Mouse (Mus musculus) embryonic fibroblast, embryonic 13.5 days (primary cell): ENCODE data around the gene L1td1. TPM values are rescaled to one million over a fixed set of nuclear protein-coding genes. Genes with fewer than 3 reads are reported as not detected.

Source experiments
- H3K27ac ChIP-seq: 2 replicates; pipeline ENCODE4 v1.5.1; 2012; ENCODE audit warnings: low read length, control low read depth, inconsistent platforms; ENCODE audit not compliant: insufficient read depth
- H3K4me1 ChIP-seq: 2 replicates; pipeline ENCODE4 v1.6.1; 2011; ENCODE audit warnings: low read length; ENCODE audit not compliant: control insufficient read depth, insufficient read depth
- H3K4me3 ChIP-seq: 2 replicates; pipeline ENCODE4 v1.5.1; 2011; ENCODE audit warnings: mild to moderate bottlenecking, control low read depth, low read length; ENCODE audit not compliant: insufficient read depth
- CTCF ChIP-seq: IDR thresholded peaks from 2 replicates; pipeline ENCODE4 v1.5.1; 2011; ENCODE audit warnings: mild to moderate bottlenecking, control low read depth, low read length, moderate library complexity, borderline replicate concordance; ENCODE audit not compliant: insufficient read depth
- POLR2A ChIP-seq: IDR thresholded peaks from 2 replicates; pipeline ENCODE4 v1.6.1; 2011; ENCODE audit warnings: low read depth, mild to moderate bottlenecking, control low read depth, low read length, moderate library complexity
- polyA plus RNA-seq: library from polyadenylated mRNA; stranded (reverse); fragments of >200 nt; gene quantifications from 2 replicates; pipeline ENCODE4 v1.2.4, GENCODE M21; 2011; ENCODE audit warnings: low read depth; ENCODE audit not compliant: missing spikeins, insufficient read length

The L1td1 gene
- polyA plus RNA-seq, 1 experiment, result not detected

DNA sequence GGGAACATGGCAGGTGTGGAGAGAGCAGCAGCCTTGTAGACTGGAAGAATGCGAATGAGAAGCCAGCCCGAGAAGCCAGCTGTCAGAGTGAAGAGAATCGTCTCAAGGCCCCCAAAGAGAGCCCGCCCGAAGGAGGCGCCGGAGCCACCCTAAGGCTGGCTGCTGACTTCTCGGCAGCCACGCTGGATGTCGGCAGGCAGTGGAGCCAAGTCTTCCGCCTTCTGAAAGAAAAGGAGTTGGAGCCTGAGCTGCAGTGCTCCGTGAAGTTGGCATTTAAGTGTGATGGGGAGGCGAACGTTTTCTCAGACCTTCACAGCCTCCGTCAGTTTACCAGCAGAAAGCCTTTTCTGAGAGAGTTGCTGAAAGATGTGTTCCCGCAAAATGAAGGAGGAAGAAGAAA lies 7.1 kb downstream of the L1td1 start:
- H3K4me3 ChIP-seq, result no peak overlapping the region
- no peak overlapping the region for H3K27ac ChIP-seq
- TF ChIP-seq CTCF (no peak), POLR2A (no peak)
- no peaks in the 10 kb centered on the region for H3K4me1 ChIP-seq

- H3K4me1 ChIP-seq, result no peaks in the 10 kb centered on the region
- H3K4me3 ChIP-seq, result no peak overlapping the region
- H3K27ac ChIP-seq, result no peak overlapping the region
- TF ChIP-seq CTCF (no peak), POLR2A (no peak)
These were observed 13.2 kb downstream of the L1td1 start for GRCm38 (mm10) chr4:98739753-98740152.

DNA sequence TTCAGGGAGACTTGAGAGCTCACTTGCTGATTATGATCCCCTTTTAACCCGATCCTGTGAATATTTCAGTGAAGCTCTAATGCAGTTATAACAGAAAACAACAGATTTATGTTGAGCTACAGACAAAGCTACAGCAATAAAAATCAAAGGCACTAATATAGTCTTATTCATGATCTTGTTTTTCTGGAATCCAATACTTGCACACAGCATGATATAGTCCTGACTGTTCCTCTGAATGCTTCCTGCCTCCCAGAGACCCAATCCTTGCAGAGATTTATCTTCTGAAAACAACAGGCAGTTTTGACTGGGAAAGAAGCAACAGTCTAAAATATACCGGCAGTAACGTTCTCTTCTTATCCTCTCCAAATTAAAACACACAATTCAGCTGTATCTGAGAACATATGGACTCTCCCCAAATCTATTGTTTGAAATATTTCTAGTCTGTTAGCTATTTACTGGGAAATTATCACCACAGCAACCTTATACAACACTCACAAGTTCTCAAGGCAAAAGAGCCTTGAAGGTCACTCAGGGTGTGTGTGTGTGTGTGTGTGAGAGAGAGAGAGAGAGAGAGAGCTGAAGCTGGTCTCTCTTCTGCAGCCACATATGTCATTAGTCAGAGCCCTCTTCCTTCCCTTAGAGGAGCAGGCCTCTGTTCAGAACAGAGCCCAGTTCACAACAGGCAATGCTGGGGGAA lies 16.8 kb downstream of the L1td1 start:
- H3K4me3 ChIP-seq, result no peak overlapping the region
- H3K27ac ChIP-seq, result no peak overlapping the region
- no peaks in the 10 kb centered on the region for H3K4me1 ChIP-seq
- TF ChIP-seq POLR2A, result no peak
- TF ChIP-seq CTCF, result no peak

GRCm38 (mm10) chr4:98743906-98744210 lies 17.3 kb downstream of the L1td1 start:
- no peak for TF ChIP-seq POLR2A
- TF ChIP-seq CTCF, result no peak
- no peak overlapping the region for H3K4me3 ChIP-seq
- H3K4me1 ChIP-seq, result no peaks in the 10 kb centered on the region
- H3K27ac ChIP-seq, result no peak overlapping the region

- TF ChIP-seq CTCF (no peak), POLR2A (no peak)
- no peak overlapping the region for H3K4me3 ChIP-seq
- H3K27ac ChIP-seq, result no peak overlapping the region
- H3K4me1 ChIP-seq, result no peaks in the 10 kb centered on the region
These were observed 27.9 kb downstream of the L1td1 start for GRCm38 (mm10) chr4:98754456-98754855.

- Histone ChIP-seq H3K4me1 (no peaks in the 10 kb centered on the region), H3K27ac (no peak overlapping the region), H3K4me3 (no peak overlapping the region)
- TF ChIP-seq POLR2A, result no peak
- TF ChIP-seq CTCF, result no peak
These were observed 29.6 kb downstream of the L1td1 start for GRCm38 (mm10) chr4:98756141-98756540.

DNA sequence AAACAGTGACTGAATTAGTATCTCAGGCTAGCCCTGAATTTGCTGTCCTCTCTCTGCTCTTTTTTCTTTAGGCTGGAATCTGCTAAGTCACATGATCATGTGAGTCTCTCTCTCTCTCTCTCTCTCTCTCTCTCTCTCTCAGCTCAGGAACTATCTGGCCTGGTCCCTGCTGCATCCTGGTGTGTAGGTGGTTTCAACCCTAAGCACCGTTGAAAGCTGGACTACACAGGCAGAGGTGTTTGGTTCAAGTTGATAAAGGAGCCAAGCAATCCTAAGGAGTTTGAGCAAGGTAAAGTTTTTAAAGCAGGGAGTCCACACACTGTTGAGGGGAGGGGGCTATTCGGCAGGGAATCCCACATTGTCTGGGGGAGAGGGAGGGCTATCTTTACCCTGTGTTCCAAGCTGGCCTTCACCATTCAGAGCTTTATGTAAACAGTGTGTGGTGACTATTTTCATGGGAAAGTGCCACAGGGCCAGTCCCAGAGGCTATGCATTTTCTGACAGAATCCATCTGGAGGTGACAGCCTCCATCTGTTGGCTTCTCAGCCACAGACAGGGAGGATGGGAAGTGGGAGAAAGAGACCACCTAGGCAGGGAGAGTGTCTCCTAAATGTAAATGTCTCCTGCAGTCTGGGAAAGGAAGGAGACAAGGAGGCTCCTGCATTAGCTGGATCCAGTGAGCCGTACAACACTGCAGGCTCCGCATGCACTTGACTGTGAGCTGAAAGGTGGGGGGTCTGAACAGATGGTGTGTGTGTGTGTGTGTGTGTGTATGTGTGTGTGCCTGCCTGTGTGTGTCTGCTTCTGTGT lies 31.7 kb downstream of the L1td1 start:
- H3K27ac ChIP-seq, result no peak overlapping the region
- no peaks in the 10 kb centered on the region for H3K4me1 ChIP-seq
- H3K4me3 ChIP-seq, result no peak overlapping the region
- TF ChIP-seq CTCF, result no peak

- Histone ChIP-seq H3K4me1 (no peaks in the 10 kb centered on the region), H3K4me3 (no peak overlapping the region), H3K27ac (no peak overlapping the region)
- TF ChIP-seq POLR2A, result no peak
- TF ChIP-seq CTCF, result no peak
These were observed 32.5 kb downstream of the L1td1 start for GRCm38 (mm10) chr4:98758872-98759518.

GRCm38 (mm10) chr4:98767134-98768133 lies 40.9 kb downstream of the L1td1 start:
- no peak for TF ChIP-seq CTCF
- TF ChIP-seq POLR2A, result no peak
- Histone ChIP-seq H3K27ac (no peak overlapping the region), H3K4me1 (no peaks in the 10 kb centered on the region), H3K4me3 (no peak overlapping the region)

GRCm38 (mm10) chr4:98773785-98774184 lies 47.3 kb downstream of the L1td1 start:
- Histone ChIP-seq H3K4me3 (no peak overlapping the region), H3K4me1 (0 out of 2 replicates have a peak, but pooled peaks cover 2% of the 10 kb centered on the region), H3K27ac (no peak overlapping the region)
- TF ChIP-seq POLR2A (no peak), CTCF (no peak)
